Mouse (Mus musculus): ENCODE measurements around the gene Ankmy1.

Ankmy1 gene

DNA sequence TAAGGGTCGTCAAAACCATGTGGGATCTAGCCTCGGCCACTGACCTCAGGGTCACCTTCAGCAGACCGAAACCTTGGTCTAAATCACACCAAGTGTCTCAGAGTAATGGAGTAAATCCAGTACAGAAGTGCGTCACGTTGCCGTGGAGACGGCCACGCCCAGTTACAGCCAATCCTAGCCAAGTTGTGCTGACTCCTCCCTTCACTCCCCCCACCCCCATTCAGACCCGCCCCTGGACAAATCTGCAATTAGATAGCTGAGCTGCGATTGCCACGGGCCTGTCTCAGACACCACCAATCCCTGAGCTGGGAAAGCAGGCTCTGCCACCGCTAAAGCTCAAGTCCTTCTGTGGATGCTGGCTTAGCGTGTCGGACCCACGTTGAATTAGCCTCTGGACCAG lies at the start of gene Ankmy1:
Gene Ankmy1, minus strand, starts transcription at position 121 of the 400 bp plus-strand sequence.
- DNase-seq (ENCODE audit: low read depth, low spot score) = peak; percentile 81

DNA sequence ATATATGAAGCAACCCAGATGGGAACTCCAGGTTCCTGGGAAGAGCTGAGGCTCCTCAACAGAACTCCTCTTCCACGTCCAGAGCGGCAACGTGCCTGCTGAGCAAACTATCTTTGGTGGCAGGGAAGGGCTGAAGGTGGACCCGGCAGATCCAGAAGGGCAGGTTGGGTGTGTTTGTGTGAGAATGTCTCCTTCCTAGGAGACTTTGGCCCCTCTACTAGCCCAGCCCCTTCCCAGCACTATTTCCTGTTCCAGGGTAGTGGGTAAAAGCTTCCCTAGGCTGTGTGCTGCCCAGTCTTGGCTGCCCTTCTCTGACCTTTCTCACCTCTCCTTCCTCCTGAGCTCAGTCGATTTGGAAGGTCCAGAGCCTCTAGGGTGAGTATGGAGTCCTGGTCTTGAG lies 47.9 kb upstream of the Ankmy1 start, which contains the start of gene Gpr35:
Gene Gpr35, plus strand, starts transcription at position 259 of the 400 bp plus-strand sequence.
- DNase-seq (ENCODE audit: low read depth, low spot score) = no peak

DNA sequence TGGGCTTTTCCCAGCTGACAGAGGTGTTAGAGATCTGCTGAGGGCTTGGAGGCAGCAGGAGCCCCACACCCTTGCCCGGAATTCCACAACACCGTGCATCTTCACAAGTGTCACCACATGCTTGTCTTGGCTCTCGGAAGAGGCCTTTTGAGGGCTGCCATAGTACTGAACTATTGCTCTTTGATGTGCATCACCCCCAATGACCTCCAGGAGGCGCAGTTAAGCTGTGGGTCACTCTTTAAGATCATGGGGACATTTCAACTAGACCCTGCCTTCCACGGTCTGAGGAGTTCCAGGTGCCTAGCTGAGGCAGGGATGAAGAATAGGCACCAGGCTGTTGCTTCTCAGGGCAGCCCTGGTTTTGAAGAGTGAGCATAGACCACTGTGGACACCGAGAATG lies 46.7 kb upstream of the Ankmy1 start:
- peak; percentile 18 for DNase-seq (ENCODE audit: low read depth, low spot score)

DNA sequence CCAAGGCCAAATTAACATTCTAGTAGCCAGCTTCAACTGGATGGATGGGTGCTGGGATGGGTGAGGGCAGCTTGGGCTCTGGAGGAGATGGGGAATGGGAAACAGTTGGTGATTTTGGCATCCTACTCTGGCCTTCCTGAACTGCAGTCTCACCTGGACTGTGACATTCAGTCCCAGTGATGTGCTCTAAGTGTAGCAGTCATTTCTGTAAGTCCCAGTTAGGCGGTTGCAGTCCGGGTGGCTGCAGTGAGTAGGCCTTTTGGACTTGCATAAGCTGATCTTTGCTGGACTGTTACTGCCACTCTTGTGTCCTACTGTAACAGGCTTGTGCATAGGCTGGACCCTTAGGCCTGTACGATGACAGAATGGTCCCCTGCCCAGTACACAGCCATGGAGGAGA lies 45.3 kb upstream of the Ankmy1 start:
- DNase-seq (ENCODE audit: low read depth, low spot score) = no peak

DNA sequence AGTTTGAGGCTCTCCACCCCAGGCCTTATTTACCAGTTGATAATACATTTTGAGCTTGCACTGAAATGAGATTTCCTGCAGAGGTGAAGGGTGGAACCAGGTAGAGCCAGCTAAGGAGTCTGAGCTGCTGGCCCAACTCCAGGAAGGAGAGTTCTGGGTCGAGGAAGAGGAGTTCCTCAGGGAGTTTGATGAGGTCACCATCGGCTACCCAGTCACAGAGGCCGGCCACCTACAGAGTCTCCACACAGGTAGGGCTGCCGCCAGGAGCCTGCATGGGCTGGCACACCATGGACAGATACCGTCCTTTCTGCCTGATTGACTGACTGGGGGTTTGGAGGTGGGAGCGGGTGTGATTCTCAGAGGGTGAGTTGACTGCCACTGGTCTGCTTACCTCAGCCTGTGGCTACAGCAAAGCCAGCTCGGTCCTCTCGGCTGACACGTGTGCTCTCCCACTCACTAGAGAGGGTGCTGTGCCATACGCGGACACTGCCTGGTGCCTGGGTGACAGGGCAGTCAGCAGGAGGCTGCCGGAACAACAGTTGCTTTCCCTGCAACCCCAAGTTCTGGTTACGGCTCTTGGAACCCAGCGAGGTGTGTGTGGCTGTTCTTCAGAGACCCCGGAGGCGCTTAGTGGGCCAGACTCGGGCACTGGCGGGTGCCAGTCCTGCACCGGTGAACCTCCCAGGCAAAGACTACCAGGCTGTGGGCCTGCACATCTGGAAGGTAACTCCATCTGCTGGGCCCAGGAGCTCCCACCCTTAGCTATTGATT lies 40.7 kb upstream of the Ankmy1 start:
- no peak for DNase-seq (ENCODE audit: low read depth, low spot score)

DNA sequence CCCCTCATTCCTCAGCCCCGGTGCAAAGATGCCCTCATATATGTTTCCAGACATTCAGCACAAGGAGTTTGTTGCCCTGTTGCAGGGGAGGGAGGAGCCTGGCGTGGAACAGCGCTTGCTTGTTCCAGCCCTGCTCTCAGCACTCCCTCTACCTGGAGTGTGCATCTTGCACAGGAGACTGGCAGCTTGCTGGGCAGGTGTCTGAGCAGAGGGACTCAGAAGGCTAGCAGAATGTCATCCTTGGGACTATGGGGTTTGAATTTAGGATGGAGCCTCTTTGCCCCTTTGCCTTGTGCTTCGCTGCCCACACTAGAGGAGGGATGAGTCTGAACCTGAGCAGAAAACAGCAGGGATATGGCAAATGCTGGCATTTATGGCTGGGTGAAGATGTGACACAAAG lies 37.0 kb upstream of the Ankmy1 start:
- no peak for DNase-seq (ENCODE audit: low read depth, low spot score)

DNA sequence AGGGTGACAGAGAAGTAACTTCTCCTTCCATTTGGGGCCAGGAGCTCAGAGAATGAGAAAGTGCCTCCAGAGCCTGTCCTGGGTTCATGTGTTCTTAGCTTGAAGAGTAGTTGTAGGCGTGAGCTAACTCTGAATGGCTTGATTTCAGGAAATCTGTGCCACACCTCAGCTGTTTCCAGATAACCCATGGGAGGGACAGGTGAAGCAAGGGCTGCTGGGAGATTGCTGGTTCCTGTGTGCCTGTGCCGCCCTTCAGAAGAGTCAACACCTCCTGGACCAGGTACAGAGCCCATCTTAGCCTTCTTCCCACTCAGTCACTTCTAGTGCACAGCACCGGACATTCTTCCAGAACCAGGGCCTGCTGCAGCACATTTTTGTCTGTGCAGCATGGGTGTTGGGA lies 35.1 kb upstream of the Ankmy1 start:
- DNase-seq (ENCODE audit: low read depth, low spot score) = no peak

DNA sequence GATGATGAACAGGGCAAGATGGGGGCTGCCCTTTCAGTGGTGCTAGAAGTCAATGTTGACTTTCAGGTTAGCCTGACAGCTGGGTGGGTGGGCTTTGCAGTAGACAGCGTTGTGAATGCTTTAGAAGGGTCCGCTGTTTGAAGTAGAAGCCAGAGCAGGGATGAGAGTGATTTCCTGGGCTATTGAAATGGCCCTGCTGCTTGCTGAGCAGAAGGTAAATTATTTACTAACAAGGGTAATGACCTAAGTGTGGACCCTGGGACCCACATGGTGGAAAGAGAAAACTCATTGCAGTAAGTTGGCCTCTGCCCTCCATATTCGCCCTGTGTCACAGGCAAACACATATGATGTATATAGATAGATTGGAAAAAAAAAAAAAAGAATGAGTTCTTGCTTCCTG lies 33.8 kb upstream of the Ankmy1 start:
- no peak for DNase-seq (ENCODE audit: low read depth, low spot score)

DNA sequence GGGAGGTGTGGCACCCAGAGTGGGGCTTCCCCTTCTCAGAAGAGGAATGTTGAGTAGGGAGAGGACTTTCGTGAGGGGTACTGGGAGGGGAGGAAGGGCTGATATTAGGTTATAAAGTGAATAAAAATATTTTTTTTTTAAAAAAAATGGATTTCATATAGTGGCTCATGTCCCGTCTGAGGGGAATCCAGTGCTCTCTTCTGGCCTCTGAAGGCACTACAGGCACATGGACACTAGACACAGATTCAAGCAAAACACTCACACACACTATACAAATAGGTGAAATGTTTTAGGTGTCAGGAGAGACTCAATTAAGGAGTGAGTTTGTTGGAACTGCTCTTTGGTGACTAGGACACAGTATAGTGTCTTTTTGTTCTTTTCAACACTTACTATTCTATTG lies 33.3 kb upstream of the Ankmy1 start:
- DNase-seq (ENCODE audit: low read depth, low spot score) = no peak

DNA sequence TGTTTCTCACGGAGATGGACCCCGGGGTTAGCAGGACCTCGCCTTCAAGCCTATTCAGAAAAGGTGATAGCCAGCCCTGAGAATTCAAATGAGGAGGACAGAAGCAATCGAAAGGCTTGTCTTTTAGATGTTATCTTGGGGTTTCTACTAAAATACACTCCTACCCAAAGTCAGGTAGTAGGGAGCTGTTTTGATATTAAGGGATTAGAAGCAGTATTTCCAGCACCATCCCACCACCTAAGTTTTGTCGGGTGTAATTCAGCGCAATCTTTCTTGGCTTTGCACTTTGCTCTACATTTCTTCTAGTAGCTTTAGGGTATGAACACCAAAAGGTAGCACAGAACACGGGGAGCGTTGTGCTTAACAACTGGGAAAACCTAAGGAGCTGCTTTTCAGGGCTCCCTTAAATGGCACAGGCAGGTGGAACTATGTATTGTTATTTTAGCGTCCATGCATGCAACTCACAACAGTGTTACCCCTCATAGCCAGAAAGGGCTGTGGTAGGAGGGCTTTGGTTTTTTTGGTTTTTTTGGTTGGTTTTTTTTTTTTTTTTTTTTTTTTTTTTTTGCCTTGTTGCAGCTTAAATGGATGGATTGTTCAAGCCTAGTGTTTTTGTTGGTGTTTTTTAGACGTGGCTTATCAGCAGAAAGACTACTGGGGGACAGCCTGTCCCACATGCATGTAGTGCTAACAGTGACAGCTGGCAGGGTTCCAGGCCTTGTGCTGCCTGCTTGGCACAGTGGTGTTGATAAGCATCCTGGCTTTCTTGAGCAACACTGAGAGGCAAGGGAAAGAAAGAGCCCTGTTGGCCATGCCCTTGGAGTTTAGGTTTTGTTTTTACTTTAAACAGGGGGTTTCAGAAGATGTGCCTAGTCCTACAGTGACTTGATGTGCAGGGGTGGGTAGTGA lies 32.6 kb upstream of the Ankmy1 start:
- no peak for DNase-seq (ENCODE audit: low read depth, low spot score)

DNA sequence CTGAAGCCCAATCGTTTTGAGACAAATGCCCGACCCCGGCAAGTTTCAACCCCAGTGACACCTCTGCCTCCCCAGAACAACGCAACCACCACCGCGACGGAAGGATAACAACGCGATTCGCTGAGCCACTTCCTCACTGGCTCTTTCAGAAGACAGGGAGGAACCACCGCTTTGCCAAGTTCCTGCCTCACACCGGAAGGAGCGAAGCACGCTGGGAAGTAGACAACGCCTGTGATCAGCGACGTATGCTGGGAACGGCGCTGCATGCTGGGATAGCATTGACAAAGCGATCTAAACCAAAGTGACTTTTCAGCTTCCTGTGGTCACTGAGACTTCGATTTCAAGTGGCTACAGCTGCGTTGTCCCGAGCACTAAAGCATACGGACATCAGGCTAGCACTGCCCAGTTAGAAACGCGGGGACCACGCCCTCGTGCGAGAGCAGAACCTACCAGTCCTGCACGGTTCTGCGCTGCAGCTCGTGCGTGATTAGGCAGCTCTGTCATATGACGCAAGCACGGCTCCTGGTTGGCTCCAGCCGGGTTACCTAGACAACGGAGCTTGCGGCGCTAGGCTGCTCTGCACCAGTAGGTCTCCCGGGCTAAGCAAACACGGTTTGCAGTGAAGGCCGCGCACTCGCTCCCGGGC lies 31.6 kb upstream of the Ankmy1 start, which contains the start of gene Capn10:
Gene Capn10, plus strand, starts transcription at position 195 of the 646 bp plus-strand sequence.
- DNase-seq (ENCODE audit: low read depth, low spot score) = peak; percentile 97

DNA sequence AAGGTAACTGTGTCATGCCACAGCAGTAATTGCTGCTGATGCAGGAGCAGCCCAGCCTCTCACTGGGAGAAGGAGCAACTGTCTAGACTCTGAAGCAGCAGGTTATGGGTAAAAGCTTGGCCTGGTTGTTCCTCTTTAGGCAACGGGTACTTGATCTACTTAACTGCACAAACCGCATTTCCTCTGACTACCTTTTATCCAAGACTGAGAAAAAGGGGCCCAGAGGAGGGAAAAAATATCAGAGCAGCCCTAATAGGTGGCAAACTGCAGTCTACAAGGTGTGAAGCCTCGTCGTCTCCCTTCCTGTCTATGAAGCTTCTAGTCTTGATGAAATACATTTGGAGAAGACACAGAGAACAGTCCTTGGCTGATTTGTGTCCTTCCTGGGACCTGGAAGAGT lies 30.9 kb upstream of the Ankmy1 start:
- no peak for DNase-seq (ENCODE audit: low read depth, low spot score)

DNA sequence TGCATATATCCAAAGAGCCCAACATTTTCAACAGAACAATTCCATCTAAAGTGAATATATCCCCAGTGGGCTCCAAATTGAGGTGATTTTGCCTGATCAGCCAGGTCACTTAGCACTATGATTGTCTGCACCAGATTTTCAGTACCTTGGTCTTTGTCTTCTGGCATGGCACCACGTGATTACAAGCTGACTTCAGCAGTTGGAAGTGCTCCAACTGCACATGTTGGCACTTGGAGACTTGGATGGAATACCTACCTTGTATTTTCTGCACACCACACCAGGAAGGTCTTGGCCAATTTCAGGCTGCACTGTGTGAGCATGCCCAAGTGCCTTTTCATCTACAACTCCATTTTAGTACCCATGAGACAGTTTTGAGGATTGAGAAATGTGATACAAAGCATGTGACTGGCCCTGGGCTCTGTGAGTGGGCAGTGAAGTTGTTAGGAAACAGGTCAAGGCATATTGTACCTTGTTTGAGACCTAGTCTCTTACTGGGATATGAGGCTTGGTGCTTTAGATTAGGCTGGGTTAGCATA lies 27.5 kb upstream of the Ankmy1 start:
- DNase-seq (ENCODE audit: low read depth, low spot score) = no peak

DNA sequence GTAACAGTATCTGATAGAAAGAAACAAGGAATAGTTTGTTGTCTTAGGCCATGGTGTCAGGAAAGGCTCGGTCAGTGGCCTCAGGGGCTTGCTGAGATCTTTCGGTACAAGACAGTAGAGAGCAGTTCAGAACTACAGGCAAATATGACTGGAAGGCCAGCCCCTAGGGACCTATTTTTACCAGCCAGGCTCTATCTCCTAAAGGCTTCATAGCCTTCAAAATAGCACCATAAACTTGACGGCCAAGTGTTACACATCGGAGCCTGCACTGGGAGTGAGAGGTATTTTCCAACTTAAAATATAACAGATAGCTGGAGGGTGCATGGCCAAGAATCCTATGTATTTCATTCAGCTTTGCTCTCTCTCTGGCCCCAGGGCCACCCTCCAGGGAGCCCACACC lies 18.8 kb upstream of the Ankmy1 start:
- no peak for DNase-seq (ENCODE audit: low read depth, low spot score)

DNA sequence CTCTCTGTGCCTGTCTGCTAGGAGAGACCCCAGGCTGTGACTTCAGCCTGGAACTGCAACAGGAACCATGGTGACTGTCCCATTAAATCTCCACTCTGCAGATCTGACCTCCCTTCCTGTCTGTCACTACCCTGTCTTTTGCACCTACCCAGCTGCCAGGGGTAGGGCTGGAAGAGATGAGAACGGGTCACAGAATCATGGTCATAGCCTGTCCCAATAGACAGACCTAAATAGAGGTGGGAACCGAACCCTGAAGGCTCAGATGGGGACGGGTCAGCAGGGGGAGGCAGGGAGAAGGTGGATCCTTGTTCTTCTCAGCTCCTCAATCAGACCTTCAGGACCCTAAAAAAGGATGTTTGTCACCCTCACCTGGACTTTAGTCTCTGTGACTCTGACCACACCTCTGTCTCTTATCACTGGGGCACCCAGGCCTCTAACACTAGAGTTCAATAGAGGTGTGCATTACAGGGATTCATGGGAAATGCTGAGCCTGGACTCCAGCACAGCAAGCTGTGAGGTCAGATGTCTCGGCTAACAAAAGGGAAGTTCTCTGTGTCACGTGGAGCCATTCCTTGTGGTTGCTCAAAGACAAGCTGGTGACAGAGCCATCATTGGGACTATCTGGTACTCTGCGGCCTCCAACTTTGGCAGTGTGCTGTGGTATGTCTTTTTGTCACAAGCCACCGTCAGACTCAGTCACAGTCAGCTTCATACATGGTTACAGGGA lies 17.9 kb upstream of the Ankmy1 start:
- no peak for DNase-seq (ENCODE audit: low read depth, low spot score)

DNA sequence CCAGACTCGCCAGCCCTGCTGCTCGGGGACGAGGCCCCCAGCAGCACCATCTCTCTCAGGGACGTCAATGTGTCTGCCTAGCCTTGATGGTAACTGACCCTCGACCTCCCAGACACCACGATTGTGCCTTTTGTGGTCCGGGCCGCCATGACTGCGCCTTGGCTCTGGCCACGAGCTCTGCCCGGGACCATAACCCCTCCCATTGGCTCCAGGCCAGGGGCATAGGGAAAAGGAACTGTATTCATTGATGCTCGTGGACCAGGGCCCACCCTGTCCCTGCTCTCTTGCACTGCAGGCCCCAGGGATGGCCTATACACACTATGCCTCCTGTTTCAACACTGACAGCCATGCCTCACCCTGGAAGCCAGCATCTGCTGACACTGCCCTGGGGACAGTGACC lies 17.1 kb upstream of the Ankmy1 start:
- no peak for DNase-seq (ENCODE audit: low read depth, low spot score)

DNA sequence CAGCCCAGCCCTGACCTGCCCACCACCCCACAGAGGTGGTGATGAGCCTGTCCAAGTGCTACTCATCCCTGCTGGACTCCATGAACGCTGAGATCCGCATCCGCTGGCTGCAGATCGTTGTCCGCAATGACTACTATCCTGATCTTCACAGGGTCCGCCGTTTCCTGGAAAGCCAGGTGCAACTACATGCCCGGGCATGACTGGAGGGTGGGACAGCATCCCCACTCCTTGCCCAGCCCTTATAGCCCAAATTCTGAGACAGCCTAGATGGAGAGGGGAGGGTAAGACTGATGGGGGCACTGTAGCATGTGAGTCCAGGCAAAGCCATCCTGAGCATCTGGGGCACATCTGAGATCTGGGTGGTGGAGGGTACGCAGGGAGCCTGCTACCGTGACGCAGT lies 16.4 kb upstream of the Ankmy1 start:
- no peak for DNase-seq (ENCODE audit: low read depth, low spot score)

DNA sequence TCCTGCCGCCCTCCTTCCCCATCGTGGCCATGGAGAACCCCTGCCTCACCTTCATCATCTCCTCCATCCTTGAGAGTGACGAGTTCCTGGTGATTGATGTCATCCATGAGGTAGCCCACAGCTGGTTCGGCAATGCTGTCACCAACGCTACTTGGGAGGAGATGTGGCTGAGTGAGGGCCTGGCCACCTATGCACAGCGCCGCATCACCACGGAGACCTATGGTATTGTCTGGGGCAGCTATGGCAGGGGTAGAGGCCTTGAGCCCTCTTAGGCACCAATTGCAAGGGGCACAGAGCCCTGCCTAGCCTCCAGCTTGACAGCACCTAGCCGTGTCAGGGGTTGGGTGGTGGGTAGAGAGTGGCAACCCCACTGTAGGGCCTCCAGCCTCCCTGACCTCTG lies 14.0 kb upstream of the Ankmy1 start:
- no peak for DNase-seq (ENCODE audit: low read depth, low spot score)

DNA sequence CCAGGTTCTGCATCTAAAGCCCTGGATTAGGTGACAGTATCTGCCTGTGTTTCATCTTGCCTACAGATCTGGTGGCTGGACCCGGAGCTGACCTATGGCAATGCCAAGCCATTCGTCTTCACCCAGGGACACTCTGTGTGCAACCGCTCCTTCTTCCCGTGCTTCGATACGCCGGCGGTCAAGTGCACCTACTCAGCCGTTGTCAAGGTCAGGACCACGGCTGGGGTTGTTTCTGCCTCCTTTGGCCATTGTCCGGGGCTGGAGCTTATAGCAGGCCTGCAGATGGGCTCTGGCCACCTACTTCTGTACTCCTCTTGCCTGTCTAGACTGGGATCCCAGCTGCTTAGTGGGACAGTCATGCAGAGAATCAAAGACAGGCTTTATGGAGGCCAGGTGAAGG lies 12.3 kb upstream of the Ankmy1 start:
- no peak for DNase-seq (ENCODE audit: low read depth, low spot score)

DNA sequence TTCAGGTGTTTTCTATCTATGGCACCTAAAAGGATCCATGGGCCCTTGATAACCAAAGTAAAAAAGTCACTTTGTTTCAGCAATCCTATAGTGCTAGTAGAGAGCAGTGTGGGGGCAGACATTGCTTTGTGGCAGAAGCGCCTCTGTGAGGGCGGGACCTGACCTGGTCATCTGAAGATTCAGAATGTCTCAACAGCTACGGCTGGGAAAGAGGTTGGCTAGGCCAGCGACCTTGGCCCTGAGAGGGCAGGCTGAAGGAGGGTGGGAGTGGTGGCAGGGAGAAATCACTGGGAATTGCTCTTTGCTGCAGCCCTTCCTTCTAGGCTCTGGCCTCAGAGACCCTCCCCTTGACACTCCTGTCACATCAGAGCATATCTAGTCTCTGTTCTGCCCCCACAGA lies 11.5 kb upstream of the Ankmy1 start:
- DNase-seq (ENCODE audit: low read depth, low spot score) = no peak

DNA sequence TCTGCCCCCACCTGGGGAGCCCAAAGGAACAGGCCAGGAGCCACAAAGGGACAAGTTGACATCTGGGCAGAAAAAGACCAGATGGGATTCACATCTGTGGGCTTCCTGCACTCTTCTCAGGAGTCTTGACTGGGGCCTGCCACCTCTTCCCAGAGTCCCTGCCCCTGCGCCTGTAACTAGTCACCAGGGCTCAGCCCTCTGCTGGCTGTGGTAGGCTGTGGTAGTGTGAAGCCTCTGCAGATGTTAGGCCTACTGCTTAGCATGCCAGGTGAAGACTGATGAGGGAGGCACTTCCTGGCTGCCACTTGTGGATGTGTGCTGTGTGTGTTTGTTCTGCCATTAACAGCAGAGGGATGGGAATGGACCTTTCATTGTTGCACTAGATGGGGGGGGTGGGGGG lies 9.6 kb upstream of the Ankmy1 start:
- DNase-seq (ENCODE audit: low read depth, low spot score) = no peak
